Mouse (Mus musculus) forebrain, embryonic 15.5 days (tissue): ENCODE measurements around the gene Cep55. TPM values are rescaled to one million over a fixed set of nuclear protein-coding genes. Genes with fewer than 3 reads are reported as not detected.

ENCODE experiments used
- ATAC-seq: fragments of 200-750 bp; cut with Nextera tagmentation; replicated peaks from 2 replicates; pipeline ENCODE4 v1.8.0; 2017; ENCODE audit warnings: mild to moderate bottlenecking, moderate TSS enrichment, moderate library complexity
- H3K27ac ChIP-seq: fragments of 300-500 bp; sonication (generic); replicated peaks from 2 replicates; pipeline ENCODE4 v1.5.1; 2015; ENCODE audit warnings: mild to moderate bottlenecking, inconsistent platforms
- H3K27me3 ChIP-seq: fragments of 300-500 bp; sonication (generic); 2 replicates; pipeline ENCODE4 v1.6.1; 2015; ENCODE audit warnings: inconsistent platforms
- H3K36me3 ChIP-seq: fragments of 300-500 bp; sonication (generic); 2 replicates; pipeline ENCODE4 v1.6.1; 2015; ENCODE audit warnings: mild to moderate bottlenecking, inconsistent platforms
- H3K4me1 ChIP-seq: fragments of 300-500 bp; sonication (generic); 2 replicates; pipeline ENCODE4 v1.6.1; 2015; ENCODE audit warnings: inconsistent platforms
- H3K4me2 ChIP-seq: fragments of 300-500 bp; sonication (generic); replicated peaks from 2 replicates; pipeline ENCODE4 v1.6.1; 2015; ENCODE audit warnings: mild to moderate bottlenecking, inconsistent platforms
- H3K4me3 ChIP-seq: fragments of 300-500 bp; sonication (generic); 2 replicates; pipeline ENCODE4 v1.5.1; 2015; ENCODE audit warnings: mild to moderate bottlenecking, inconsistent platforms
- H3K9ac ChIP-seq: fragments of 300-500 bp; sonication (generic); replicated peaks from 2 replicates; pipeline ENCODE4 v1.6.1; 2015; ENCODE audit warnings: mild to moderate bottlenecking, inconsistent platforms
- H3K9me3 ChIP-seq: fragments of 300-500 bp; sonication (generic); 2 replicates; pipeline ENCODE4 v1.6.1; 2016; ENCODE audit warnings: inconsistent platforms
- WGBS: fragments of 180-500 bp; shearing (Covaris S2); methylation state at CpG from one replicate; pipeline ENCODE4 v1.1.7; 2015; ENCODE audit warnings: mixed read lengths; 5-methylcytosine and 5-hydroxymethylcytosine counted together
- polyA plus RNA-seq: library from polyadenylated mRNA; unstranded; fragments of >200 nt; fragmentation: Nextera tagmentation; extraction: Ambion mirVana; gene quantifications from 2 replicates; pipeline ENCODE4 v1.2.1, GENCODE M21; 2015

The Cep55 gene
- polyA plus RNA-seq, 1 experiment from 2014 or later, result 16.6 TPM

GRCm38 (mm10) chr19:38053227-38054041 is 1.4 kb upstream of the Cep55 start:
- Histone ChIP-seq H3K4me1 (peaks cover 22% of the 10 kb centered on the region), H3K36me3 (no peaks in the 10 kb centered on the region), H3K27ac (peak overlapping the region; percentile 61; the same call in 1 of the 2 replicates), H3K4me3 (peak overlapping the region; percentile 66), H3K9me3 (no peaks in the 10 kb centered on the region), H3K27me3 (no peaks in the 10 kb centered on the region), H3K9ac (peak overlapping the region; percentile 56; the same call in 1 of the 2 replicates), H3K4me2 (peak overlapping the region; percentile 47)
- 31% methylated on average over 8 of the region's 8 CpGs for WGBS
- no peak for ATAC-seq

- no peaks in the 10 kb centered on the region for H3K9me3 ChIP-seq
- peak overlapping the region; percentile 47 for H3K4me2 ChIP-seq
- peak; percentile 95 for ATAC-seq
- H3K27me3 ChIP-seq, result no peaks in the 10 kb centered on the region
- H3K36me3 ChIP-seq, result no peaks in the 10 kb centered on the region
- H3K27ac ChIP-seq, result peak overlapping the region; percentile 61
- peak overlapping the region; percentile 56 for H3K9ac ChIP-seq
- peak overlapping the region; percentile 66 for H3K4me3 ChIP-seq
- H3K4me1 ChIP-seq, result peaks cover 22% of the 10 kb centered on the region
- WGBS, result under 1% methylated on average over 23 of the region's 23 CpGs
Measured at GRCm38 (mm10) chr19:38054149-38054719, 577 bp upstream of the Cep55 start.

GRCm38 (mm10) chr19:38055798-38056197 is 987 bp downstream of the Cep55 start:
- ATAC-seq, result no peak
- H3K36me3 ChIP-seq, result peaks cover 8% of the 10 kb centered on the region
- peak overlapping the region; percentile 66 for H3K4me3 ChIP-seq
- 21% methylated on average over 6 of the region's 6 CpGs for WGBS
- H3K4me1 ChIP-seq, result peaks cover 22% of the 10 kb centered on the region
- H3K27ac ChIP-seq, result no peak overlapping the region
- H3K9ac ChIP-seq, result 0 out of 2 replicates have a peak overlapping the region, but pooled peaks have one; percentile 45
- H3K9me3 ChIP-seq, result no peaks in the 10 kb centered on the region
- peak overlapping the region; percentile 65 for H3K4me2 ChIP-seq
- no peaks in the 10 kb centered on the region for H3K27me3 ChIP-seq

- H3K4me2 ChIP-seq, result peak overlapping the region; percentile 65
- H3K27ac ChIP-seq, result no peak overlapping the region
- peaks cover 22% of the 10 kb centered on the region for H3K4me1 ChIP-seq
- WGBS, result 44% methylated on average over 3 of the region's 3 CpGs
- H3K9me3 ChIP-seq, result no peaks in the 10 kb centered on the region
- H3K4me3 ChIP-seq, result peak overlapping the region; percentile 66
- H3K36me3 ChIP-seq, result peaks cover 11% of the 10 kb centered on the region
- no peaks in the 10 kb centered on the region for H3K27me3 ChIP-seq
- no peak overlapping the region for H3K9ac ChIP-seq
- ATAC-seq, result no peak
Measured at GRCm38 (mm10) chr19:38056276-38056675, 1.5 kb downstream of the Cep55 start.

GRCm38 (mm10) chr19:38056931-38057330 is 2.1 kb downstream of the Cep55 start:
- no peaks in the 10 kb centered on the region for H3K9me3 ChIP-seq
- H3K9ac ChIP-seq, result no peak overlapping the region
- H3K4me1 ChIP-seq, result peaks cover 22% of the 10 kb centered on the region
- 91% methylated on average over 8 of the region's 8 CpGs for WGBS
- no peak overlapping the region for H3K4me3 ChIP-seq
- H3K27me3 ChIP-seq, result no peaks in the 10 kb centered on the region
- H3K36me3 ChIP-seq, result peaks cover 11% of the 10 kb centered on the region
- no peak overlapping the region for H3K4me2 ChIP-seq
- no peak overlapping the region for H3K27ac ChIP-seq
- ATAC-seq, result no peak

GRCm38 (mm10) chr19:38063201-38063600 is 8.4 kb downstream of the Cep55 start:
- ATAC-seq, result no peak
- no peaks in the 10 kb centered on the region for H3K9me3 ChIP-seq
- H3K27me3 ChIP-seq, result no peaks in the 10 kb centered on the region
- H3K9ac ChIP-seq, result no peak overlapping the region
- no peaks in the 10 kb centered on the region for H3K4me1 ChIP-seq
- no peak overlapping the region for H3K4me3 ChIP-seq
- H3K27ac ChIP-seq, result no peak overlapping the region
- H3K36me3 ChIP-seq, result peaks cover 16% of the 10 kb centered on the region
- no peak overlapping the region for H3K4me2 ChIP-seq
- 90% methylated on average over 3 of the region's 3 CpGs for WGBS

- no peaks in the 10 kb centered on the region for H3K27me3 ChIP-seq
Measured at GRCm38 (mm10) chr19:38064051-38064450, 9.2 kb downstream of the Cep55 start.

GRCm38 (mm10) chr19:38073226-38073625 is 18.4 kb downstream of the Cep55 start:
- H3K27ac ChIP-seq, result no peak overlapping the region
- no peak for ATAC-seq
- no peaks in the 10 kb centered on the region for H3K4me1 ChIP-seq
- H3K9ac ChIP-seq, result no peak overlapping the region
- no peaks in the 10 kb centered on the region for H3K27me3 ChIP-seq
- peaks cover 30% of the 10 kb centered on the region for H3K36me3 ChIP-seq
- no peak overlapping the region for H3K4me3 ChIP-seq
- H3K4me2 ChIP-seq, result no peak overlapping the region
- 94% methylated on average over 5 of the region's 5 CpGs for WGBS
- H3K9me3 ChIP-seq, result no peaks in the 10 kb centered on the region

More at GRCm38 (mm10) chr19:38064051-38064450, 9.2 kb downstream of the Cep55 start:
- H3K4me2 ChIP-seq, result no peak overlapping the region
- H3K9me3 ChIP-seq, result no peaks in the 10 kb centered on the region
- H3K36me3 ChIP-seq, result peaks cover 16% of the 10 kb centered on the region
- WGBS, result 93% methylated on average over 1 of the region's 1 CpGs
- H3K9ac ChIP-seq, result no peak overlapping the region
- no peaks in the 10 kb centered on the region for H3K4me1 ChIP-seq
- H3K27ac ChIP-seq, result no peak overlapping the region
- no peak overlapping the region for H3K4me3 ChIP-seq
- no peak for ATAC-seq

- H3K27me3 ChIP-seq, result no peaks in the 10 kb centered on the region
- H3K27ac ChIP-seq, result no peak overlapping the region
- H3K9ac ChIP-seq, result no peak overlapping the region
- no peak for ATAC-seq
- no peak overlapping the region for H3K4me2 ChIP-seq
- H3K4me3 ChIP-seq, result no peak overlapping the region
- peaks cover 27% of the 10 kb centered on the region for H3K36me3 ChIP-seq
- H3K4me1 ChIP-seq, result no peaks in the 10 kb centered on the region
- 84% methylated on average over 11 of the region's 11 CpGs for WGBS
- H3K9me3 ChIP-seq, result no peaks in the 10 kb centered on the region
Measured at GRCm38 (mm10) chr19:38075051-38075450, 20.2 kb downstream of the Cep55 start.

GRCm38 (mm10) chr19:38076251-38076650 is 21.4 kb downstream of the Cep55 start:
- Histone ChIP-seq H3K27ac (no peak overlapping the region), H3K4me3 (no peak overlapping the region), H3K4me1 (no peaks in the 10 kb centered on the region), H3K27me3 (no peaks in the 10 kb centered on the region), H3K9ac (no peak overlapping the region), H3K4me2 (no peak overlapping the region), H3K36me3 (peaks cover 20% of the 10 kb centered on the region; the same call in 1 of the 2 replicates), H3K9me3 (no peaks in the 10 kb centered on the region)
- WGBS, result 64% methylated on average over 2 of the region's 2 CpGs
- ATAC-seq, result peak; percentile 41; the same call in 1 of the 2 replicates

GRCm38 (mm10) chr19:38077851-38078540 is 23.2 kb downstream of the Cep55 start:
- WGBS, result 83% methylated on average over 3 of the region's 3 CpGs
- ATAC-seq, result no peak

GRCm38 (mm10) chr19:38081361-38081760 is 26.6 kb downstream of the Cep55 start:
- Histone ChIP-seq H3K9ac (no peak overlapping the region), H3K4me1 (no peaks in the 10 kb centered on the region), H3K27ac (no peak overlapping the region), H3K9me3 (no peaks in the 10 kb centered on the region), H3K36me3 (no peaks in the 10 kb centered on the region), H3K27me3 (no peaks in the 10 kb centered on the region), H3K4me3 (no peak overlapping the region), H3K4me2 (no peak overlapping the region)
- ATAC-seq, result no peak
- 80% methylated on average over 3 of the region's 3 CpGs for WGBS

More at GRCm38 (mm10) chr19:38077851-38078540, 23.2 kb downstream of the Cep55 start:
- Histone ChIP-seq H3K9ac (no peak overlapping the region), H3K27ac (no peak overlapping the region), H3K36me3 (peaks cover 5% of the 10 kb centered on the region; the same call in 1 of the 2 replicates), H3K27me3 (no peaks in the 10 kb centered on the region), H3K4me3 (no peak overlapping the region), H3K9me3 (no peaks in the 10 kb centered on the region), H3K4me2 (no peak overlapping the region), H3K4me1 (no peaks in the 10 kb centered on the region)
